Mouse (Mus musculus): Measurements from ENCODE around the gene C2cd3.
"Not testable (repeated sequence)": the region's sequence is repeated elsewhere in the genome, so short reads cannot be mapped to it uniquely, and the experiment has no call there.

C2cd3 gene

GRCm38 (mm10) chr7:100470796-100471406 lies 98.9 kb downstream of the C2cd3 start:
- DNase-seq (ENCODE audit: low spot score) = no peak

GRCm38 (mm10) chr7:100471407-100471797 lies 99.4 kb downstream of the C2cd3 start:
- DNase-seq (ENCODE audit: low spot score) = no peak

- no peak for DNase-seq (ENCODE audit: low spot score)
Observed at GRCm38 (mm10) chr7:100472777-100473176, 100.7 kb downstream of the C2cd3 start, which contains the start of gene Ucp3. TSS of gene Ucp3 (plus strand) at chr7:100472990.

- no peak for DNase-seq (ENCODE audit: low spot score)
Observed at GRCm38 (mm10) chr7:100473846-100474454, 101.9 kb downstream of the C2cd3 start.

GRCm38 (mm10) chr7:100474680-100475079 lies 102.6 kb downstream of the C2cd3 start:
- no peak for DNase-seq (ENCODE audit: low spot score)

GRCm38 (mm10) chr7:100479100-100479822 lies 107.2 kb downstream of the C2cd3 start:
- DNase-seq (ENCODE audit: low spot score) = no peak

- no peak for DNase-seq (ENCODE audit: low spot score)
Observed at GRCm38 (mm10) chr7:100479823-100480164, 107.8 kb downstream of the C2cd3 start.

- no peak for DNase-seq (ENCODE audit: low spot score)
Observed at GRCm38 (mm10) chr7:100480175-100480574, 108.1 kb downstream of the C2cd3 start.

GRCm38 (mm10) chr7:100482046-100482445 lies 110.0 kb downstream of the C2cd3 start:
- not testable (repeated sequence) for DNase-seq (ENCODE audit: low spot score)

GRCm38 (mm10) chr7:100484493-100484892 lies 112.5 kb downstream of the C2cd3 start:
- DNase-seq (ENCODE audit: low spot score) = no peak

GRCm38 (mm10) chr7:100487301-100487700 lies 115.3 kb downstream of the C2cd3 start:
- DNase-seq (ENCODE audit: low spot score) = no peak

GRCm38 (mm10) chr7:100488474-100489048 lies 116.5 kb downstream of the C2cd3 start:
- no peak for DNase-seq (ENCODE audit: low spot score)

- peak; percentile 23 for DNase-seq (ENCODE audit: low spot score)
Observed at GRCm38 (mm10) chr7:100492391-100493116, 120.5 kb downstream of the C2cd3 start.

- DNase-seq (ENCODE audit: low spot score) = peak; percentile 89
Observed at GRCm38 (mm10) chr7:100493117-100493483, 121.1 kb downstream of the C2cd3 start, which contains the start of gene Ucp2. TSS of gene Ucp2 (plus strand) at chr7:100493337.

GRCm38 (mm10) chr7:100493484-100494414 lies 121.7 kb downstream of the C2cd3 start:
- DNase-seq (ENCODE audit: low spot score) = peak; percentile 19

GRCm38 (mm10) chr7:100494415-100494831 lies 122.4 kb downstream of the C2cd3 start:
- DNase-seq (ENCODE audit: low spot score) = no peak

GRCm38 (mm10) chr7:100495042-100495441 lies 123.0 kb downstream of the C2cd3 start:
- DNase-seq (ENCODE audit: low spot score) = peak; percentile 50

- DNase-seq (ENCODE audit: low spot score) = peak; percentile 71
Observed at GRCm38 (mm10) chr7:100495581-100496251, 123.7 kb downstream of the C2cd3 start.

- no peak for DNase-seq (ENCODE audit: low spot score)
Observed at GRCm38 (mm10) chr7:100496371-100496770, 124.3 kb downstream of the C2cd3 start.

- no peak for DNase-seq (ENCODE audit: low spot score)
Observed at GRCm38 (mm10) chr7:100496791-100497190, 124.8 kb downstream of the C2cd3 start.

Measured in embryo, embryonic 10 days (tissue).